Mouse (Mus musculus) spleen, adult 18-20 months (tissue): ENCODE results near the gene 6820408C15Rik.

ENCODE experiments used
- DNase-seq, 2 experiments: peaks; one replicate each; pipeline ENCODE4 v3.0.0; 2022; ENCODE audit warnings: mixed read lengths in 2 of 2

Gene 6820408C15Rik

GRCm38 (mm10) chr2:152415287-152415686 lies at the start of gene 6820408C15Rik:
Gene 6820408C15Rik (plus strand): TSS chr2:152415587.
- no peak for DNase-seq

- DNase-seq: no peak
These were observed 47.5 kb upstream of the 6820408C15Rik start for GRCm38 (mm10) chr2:152367917-152368316.

- peak in 1 of 2 experiments; percentile 40 for DNase-seq
These were observed 46.8 kb upstream of the 6820408C15Rik start for GRCm38 (mm10) chr2:152368532-152369140.

- no peak for DNase-seq
These were observed 43.3 kb upstream of the 6820408C15Rik start for GRCm38 (mm10) chr2:152372104-152372503.

GRCm38 (mm10) chr2:152372661-152373060 lies 42.7 kb upstream of the 6820408C15Rik start:
- DNase-seq: no peak

- DNase-seq: no peak
These were observed 41.8 kb upstream of the 6820408C15Rik start for GRCm38 (mm10) chr2:152373547-152373946.

GRCm38 (mm10) chr2:152375652-152376344 lies 39.6 kb upstream of the 6820408C15Rik start:
- no peak for DNase-seq

GRCm38 (mm10) chr2:152376345-152376741 lies 39.0 kb upstream of the 6820408C15Rik start, which contains the start of gene Nrsn2:
Gene Nrsn2 (minus strand): TSS chr2:152376638.
- no peak for DNase-seq

GRCm38 (mm10) chr2:152384191-152384590 lies 31.2 kb upstream of the 6820408C15Rik start:
- DNase-seq: no peak

GRCm38 (mm10) chr2:152392786-152393185 lies 22.6 kb upstream of the 6820408C15Rik start:
- no peak for DNase-seq

- no peak for DNase-seq
These were observed 22.0 kb upstream of the 6820408C15Rik start for GRCm38 (mm10) chr2:152393225-152394017.

GRCm38 (mm10) chr2:152395271-152395920 lies 20.0 kb upstream of the 6820408C15Rik start:
- no peak for DNase-seq

- peak; percentile 60 to 61 for DNase-seq
These were observed 19.0 kb upstream of the 6820408C15Rik start for GRCm38 (mm10) chr2:152396110-152397003.

GRCm38 (mm10) chr2:152397004-152397589 lies 18.3 kb upstream of the 6820408C15Rik start:
- DNase-seq: peak; percentile 58 to 67

GRCm38 (mm10) chr2:152397680-152398435 lies 17.5 kb upstream of the 6820408C15Rik start, which contains the start of gene Sox12:
Gene Sox12 (minus strand): TSS chr2:152398063.
- peak; percentile 90 to 98 for DNase-seq

GRCm38 (mm10) chr2:152398691-152399090 lies 16.7 kb upstream of the 6820408C15Rik start:
- DNase-seq: peak; percentile 80 to 89

- no peak for DNase-seq
These were observed 16.3 kb upstream of the 6820408C15Rik start for GRCm38 (mm10) chr2:152399122-152399542.

- DNase-seq: peak; percentile 78
These were observed 9.3 kb upstream of the 6820408C15Rik start for GRCm38 (mm10) chr2:152406126-152406525.

GRCm38 (mm10) chr2:152409781-152410180 lies 5.6 kb upstream of the 6820408C15Rik start:
- no peak for DNase-seq

GRCm38 (mm10) chr2:152410971-152411371 lies 4.4 kb upstream of the 6820408C15Rik start:
- peak in 1 of 2 experiments; percentile 10 for DNase-seq
